Mouse (Mus musculus) megakaryocyte, embryonic 14.5 days (primary cell): ENCODE results near the gene Fyn.

Experiments used
- FLI1 ChIP-seq: IDR thresholded peaks from 2 replicates; pipeline ENCODE4 v1.6.1; 2012; ENCODE audit warnings: low read length, inconsistent platforms, mixed read lengths
- GATA1 ChIP-seq: IDR thresholded peaks from 3 replicates; pipeline ENCODE4 v1.6.1; 2012; ENCODE audit warnings: mixed read lengths, low read length, inconsistent platforms, borderline replicate concordance

GRCm38 (mm10) chr10:39595862-39596261 lies 227.2 kb downstream of the Fyn start:
- TF ChIP-seq FLI1, result no peak
- no peak for TF ChIP-seq GATA1
